Mouse (Mus musculus): Measurements from ENCODE around the gene Fancd2. TPM values are rescaled to one million over a fixed set of nuclear protein-coding genes. Genes with fewer than 3 reads are reported as not detected.

Gene Fancd2
- 1 to 10 TPM in 1 of 2 experiments, under 1 TPM in 1; 0.83 to 1.5 TPM for total RNA-seq (2021)
- long read RNA-seq, experiment 1, partial matches to known transcripts = 0 of 9 reads
- long read RNA-seq, experiment 1, other reads (novel, unspliced or antisense) = 9 of 9 reads
- long read RNA-seq, experiment 2, partial matches to known transcripts = 0 of 8 reads
- long read RNA-seq, experiment 2, other reads (novel, unspliced or antisense) = 8 of 8 reads

DNA sequence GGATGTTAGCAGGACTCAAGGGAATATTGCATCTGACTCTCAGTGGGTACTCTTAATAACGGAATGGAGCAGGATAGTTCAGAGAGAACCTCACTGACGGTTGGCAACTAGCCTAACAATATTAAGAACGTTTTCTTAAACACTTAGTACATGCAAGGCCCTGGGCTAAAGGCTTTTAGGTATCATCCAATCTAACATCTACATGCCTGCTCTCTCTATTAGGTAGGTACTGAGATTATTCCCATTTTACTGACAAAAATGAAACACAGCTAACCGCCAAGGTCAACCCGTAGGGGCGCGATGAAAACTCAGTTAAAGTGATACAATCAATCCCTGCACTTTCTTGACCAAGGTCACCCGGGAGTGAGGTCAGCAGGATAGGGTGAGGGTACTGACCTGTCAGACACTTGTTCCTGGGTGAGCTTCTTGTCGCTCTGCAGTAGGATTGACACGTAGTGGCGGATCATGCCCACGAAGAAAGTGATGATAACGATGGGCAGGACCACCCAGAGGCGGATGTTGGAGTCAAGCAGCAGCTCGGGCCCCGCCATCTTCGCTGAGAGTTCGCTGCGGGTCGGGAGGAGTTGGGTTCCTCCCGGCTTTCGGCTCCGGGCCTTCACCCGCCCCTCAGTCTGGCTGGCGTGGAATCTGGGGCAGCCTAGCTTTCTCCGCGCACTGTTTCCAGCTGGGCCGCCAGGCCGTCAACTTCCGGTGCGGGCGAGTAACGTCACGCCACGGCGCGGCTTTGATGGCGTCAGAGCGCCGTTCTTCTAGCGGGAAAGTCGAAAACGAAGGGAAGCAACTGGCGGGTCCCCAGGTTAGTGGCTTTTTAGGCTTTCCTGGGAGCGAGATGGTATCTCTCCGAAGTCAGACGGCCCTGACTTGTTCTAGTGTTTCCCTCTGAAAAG, at the start of gene Fancd2, which contains the start of gene Emc3:
Fancd2 (plus strand) TSS at position 751 of the 908 bp plus-strand sequence.
Emc3 (minus strand) TSS at position 721 of the 908 bp plus-strand sequence.
- DNase-seq = peak; percentile 90 to 93

DNA sequence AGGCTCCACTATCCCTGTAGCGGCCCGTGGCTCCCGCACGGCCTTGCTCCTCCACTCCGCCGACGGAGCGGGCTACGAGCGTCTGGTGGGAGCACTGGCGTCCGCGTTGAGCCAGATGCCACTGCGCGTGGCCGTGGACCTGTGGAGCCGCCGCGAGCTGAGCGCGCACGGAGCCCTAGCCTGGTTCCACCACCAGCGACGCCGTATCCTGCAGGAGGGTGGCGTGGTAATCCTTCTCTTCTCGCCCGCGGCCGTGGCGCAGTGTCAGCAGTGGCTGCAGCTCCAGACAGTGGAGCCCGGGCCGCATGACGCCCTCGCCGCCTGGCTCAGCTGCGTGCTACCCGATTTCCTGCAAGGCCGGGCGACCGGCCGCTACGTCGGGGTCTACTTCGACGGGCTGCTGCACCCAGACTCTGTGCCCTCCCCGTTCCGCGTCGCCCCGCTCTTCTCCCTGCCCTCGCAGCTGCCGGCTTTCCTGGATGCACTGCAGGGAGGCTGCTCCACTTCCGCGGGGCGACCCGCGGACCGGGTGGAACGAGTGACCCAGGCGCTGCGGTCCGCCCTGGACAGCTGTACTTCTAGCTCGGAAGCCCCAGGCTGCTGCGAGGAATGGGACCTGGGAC, 48.9 kb upstream of the Fancd2 start:
- DNase-seq = peak; percentile 57 to 63

DNA sequence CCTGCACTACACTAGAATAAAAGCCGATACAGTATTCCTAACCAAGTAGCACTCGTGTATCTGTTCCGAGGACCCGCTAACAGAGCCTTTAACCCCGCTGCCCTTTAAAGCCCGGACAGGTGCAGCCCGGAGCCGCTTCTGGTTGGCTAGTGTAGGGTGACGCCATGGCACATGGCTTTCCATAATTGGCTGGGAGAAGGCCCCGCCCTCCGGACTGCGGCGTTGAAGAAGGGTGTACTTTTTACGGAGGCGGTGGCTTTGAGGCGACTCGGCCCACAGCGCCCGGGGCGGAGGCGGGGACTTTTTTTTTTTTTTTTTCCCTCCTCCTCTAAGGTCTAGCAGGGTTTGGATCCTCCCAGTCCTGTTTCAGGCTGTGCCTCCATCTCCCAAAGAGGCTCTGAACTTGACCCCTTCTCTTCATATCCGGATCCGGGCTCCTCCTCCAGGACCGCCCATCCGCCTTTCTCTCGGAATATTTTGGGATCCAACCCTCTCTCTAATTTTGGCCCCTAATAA, 48.3 kb upstream of the Fancd2 start, which contains the start of gene Creld1:
Creld1 (plus strand) TSS at position 198 of the 516 bp plus-strand sequence.
- DNase-seq = peak; percentile 97

DNA sequence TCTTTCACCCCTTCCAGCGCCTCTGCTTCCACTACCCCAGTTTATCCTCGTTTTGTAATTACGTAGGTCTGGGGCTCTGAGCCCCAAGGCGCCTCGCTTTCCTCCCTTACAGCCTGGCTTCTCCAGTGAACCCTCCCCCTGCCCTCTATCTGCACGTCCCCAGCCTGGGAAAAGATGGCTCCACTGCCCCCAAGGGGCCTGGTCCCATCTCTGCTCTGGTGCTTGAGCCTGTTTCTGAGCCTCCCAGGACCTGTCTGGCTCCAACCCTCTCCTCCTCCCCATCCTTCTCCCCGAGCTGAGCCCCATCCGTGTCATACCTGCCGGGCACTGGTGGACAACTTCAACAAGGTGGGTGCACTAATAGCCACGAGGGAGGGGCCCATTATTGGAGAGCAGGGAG, 47.8 kb upstream of the Fancd2 start:
- DNase-seq = peak; percentile 25 to 34

DNA sequence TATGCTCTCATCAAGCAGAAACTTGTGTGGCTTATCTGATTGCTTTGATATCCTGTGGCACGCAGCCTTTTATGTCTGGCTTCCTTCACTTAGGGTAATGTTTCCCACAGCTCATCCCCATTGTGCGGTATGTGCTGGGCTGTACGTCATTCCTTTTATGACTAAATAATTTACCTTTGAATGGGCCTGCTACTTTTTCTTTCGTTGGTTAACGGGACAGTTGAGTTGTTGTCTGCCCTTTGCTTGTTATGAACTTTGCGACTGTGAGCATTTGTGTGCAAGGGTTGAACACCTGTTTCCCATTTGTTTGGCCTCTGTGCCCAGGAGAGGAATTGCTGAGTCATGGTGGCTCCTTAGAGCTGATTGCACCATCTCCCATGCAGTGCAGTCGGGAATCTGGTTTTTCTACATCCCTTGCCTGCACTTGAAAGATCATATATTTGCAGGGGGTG, 44.3 kb upstream of the Fancd2 start:
- DNase-seq = peak in 1 of 2 experiments; percentile 36

DNA sequence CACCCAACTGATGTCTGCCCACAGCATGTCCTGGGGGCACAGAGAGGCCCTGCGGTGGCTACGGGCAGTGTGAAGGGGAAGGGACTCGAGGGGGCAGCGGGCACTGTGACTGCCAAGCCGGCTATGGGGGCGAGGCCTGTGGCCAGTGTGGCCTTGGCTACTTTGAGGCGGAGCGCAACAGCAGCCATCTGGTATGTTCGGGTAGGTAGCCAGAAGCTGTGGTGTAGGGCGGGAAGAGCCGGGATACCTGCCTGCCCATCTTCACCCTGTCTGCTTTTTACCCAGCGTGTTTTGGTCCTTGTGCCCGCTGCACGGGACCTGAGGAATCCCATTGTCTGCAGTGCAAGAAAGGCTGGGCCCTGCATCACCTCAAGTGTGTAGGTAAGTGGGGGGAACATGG, 42.1 kb upstream of the Fancd2 start:
- no peak for DNase-seq

DNA sequence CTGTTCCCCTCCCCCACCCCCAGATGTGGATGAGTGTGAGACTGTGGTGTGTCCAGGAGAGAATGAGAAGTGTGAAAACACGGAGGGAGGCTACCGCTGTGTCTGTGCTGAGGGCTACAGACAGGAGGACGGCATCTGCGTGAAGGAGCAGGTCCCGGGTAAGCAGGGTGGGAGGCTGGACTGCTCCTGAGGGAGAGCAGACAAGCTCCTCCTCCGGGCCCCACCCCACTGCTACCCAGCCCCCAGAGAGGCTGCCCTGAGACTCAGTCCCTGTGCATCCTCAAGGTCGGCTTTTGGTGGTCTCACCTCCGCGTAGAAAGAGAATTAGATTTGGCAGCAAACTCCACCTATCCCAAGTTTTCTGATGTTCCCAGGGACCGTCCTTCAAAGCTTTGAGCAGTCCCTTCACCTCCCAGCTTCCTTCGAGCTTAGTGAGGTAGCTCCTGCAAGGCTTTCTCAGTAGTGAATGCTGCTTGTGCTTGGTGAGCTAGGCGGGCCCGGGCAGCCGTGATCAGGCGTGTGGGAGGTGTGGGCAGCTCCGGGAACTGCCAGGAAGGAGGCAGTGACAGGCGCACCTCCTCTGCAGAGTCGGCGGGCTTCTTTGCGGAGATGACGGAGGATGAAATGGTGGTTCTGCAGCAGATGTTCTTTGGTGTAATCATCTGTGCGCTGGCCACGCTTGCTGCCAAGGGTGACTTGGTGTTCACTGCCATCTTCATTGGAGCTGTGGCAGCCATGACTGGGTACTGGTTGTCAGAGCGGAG, 39.2 kb upstream of the Fancd2 start:
- DNase-seq = no peak

DNA sequence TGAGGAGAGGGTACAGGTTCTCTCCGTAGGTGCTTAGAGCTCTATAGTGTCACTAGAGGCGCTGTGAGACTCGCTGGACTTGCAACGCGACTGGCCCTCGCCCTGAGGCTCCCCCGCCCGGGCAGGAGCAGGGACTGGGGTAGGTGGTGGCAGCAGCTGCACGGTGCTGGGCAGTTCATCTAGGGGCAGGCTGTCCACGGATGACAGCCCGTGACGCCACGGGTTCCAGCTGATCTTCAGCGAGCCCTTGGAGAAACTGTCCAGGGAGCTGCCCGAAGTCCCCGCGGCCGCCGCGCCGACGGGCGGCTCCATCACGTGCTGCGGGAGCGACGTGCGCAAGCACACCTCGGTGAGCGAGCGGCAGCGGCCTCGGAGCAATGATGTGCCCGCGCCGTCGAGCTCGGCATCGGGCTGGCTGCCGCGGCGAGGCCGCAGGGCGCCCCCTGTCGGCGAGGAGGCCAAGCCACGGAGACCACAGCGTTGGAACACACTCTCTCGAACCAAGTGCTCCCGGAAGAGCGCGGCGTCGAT, 37.2 kb upstream of the Fancd2 start:
- peak; percentile 85 to 91 for DNase-seq

DNA sequence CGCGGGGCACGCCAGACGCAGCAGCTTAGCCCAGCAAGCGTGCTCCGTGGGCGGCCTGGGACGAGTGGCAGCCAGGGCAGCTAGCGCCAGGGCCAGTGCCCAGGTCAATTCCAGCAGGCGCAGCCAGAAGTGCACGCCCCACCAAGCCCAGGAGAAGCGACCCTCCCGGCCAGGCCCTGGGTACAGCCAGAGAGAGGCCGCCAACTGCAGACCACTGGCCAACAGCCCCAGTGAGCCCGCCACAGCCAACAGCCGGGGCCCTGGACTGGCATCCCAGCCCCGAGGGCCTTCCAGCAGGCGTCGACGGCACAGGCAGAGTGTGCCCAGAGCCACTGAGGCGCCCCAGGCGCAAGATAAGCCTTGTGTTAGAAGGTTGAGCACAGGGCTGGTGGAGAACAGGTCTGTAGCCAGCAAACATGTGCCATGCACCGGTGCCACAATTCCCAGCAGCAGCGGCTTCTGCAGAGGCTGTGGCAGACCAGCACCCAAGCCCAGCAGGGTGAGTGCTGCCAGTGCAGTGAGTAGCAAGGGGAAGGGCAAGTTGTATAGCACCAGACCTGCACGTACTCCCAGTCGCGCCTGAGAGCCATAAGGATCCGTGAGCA, 36.3 kb upstream of the Fancd2 start:
- no peak for DNase-seq

DNA sequence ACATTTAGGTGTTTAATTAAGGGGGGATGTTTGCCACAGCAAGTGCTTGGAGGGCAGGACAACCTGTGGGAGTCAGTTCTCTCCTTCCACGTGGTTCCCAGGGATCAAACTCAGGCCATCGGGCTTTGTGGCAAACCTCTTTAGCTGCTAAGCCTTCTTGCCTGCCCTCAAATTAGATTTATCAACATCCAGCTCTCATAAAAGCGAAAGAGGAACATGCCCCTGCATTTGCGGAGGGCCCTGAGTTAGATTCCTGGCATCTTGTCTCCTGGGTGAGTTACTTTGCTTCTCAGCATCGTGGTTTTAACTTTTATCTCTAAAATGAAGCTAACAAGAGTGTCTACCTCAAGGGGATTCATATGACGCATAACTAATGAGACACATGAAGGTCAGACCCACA, 32.1 kb upstream of the Fancd2 start:
- DNase-seq = no peak

DNA sequence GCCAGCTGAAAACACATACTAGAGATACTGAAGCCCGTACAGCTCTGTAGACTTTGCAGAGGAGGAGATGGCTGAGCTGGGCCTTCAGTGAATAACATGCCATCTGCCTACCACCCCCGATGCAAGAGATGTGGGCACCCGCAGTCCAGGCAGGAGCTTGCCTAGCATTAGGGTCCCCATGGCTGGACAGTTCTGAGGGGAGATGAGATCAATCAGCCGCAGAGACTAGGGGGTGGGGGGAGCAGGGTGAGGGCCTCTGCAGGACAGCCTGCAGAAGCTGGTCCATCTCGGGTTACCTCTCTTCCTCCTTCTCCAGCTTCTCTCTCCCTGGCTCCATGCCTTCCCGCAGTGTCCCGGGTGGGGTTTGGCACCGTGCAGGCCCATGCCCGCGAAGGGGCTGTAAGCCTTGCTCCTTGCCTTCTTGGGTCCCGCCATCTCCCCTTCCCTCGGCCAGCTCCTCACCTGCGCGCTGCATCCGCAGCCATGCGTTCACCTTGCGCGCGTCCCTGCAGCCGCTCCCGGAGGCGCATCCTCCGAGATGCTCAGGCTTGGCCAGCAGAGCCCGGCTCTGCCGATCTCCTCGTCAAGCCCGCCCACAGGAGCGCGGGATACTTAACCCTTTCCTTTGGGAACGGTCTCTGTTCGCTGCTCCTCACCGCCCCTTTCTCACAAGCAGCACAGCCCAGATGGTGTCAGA, 29.9 kb upstream of the Fancd2 start, which contains the start of gene Prrt3:
Prrt3 (minus strand) TSS at position 544 of the 697 bp plus-strand sequence.
- no peak for DNase-seq

DNA sequence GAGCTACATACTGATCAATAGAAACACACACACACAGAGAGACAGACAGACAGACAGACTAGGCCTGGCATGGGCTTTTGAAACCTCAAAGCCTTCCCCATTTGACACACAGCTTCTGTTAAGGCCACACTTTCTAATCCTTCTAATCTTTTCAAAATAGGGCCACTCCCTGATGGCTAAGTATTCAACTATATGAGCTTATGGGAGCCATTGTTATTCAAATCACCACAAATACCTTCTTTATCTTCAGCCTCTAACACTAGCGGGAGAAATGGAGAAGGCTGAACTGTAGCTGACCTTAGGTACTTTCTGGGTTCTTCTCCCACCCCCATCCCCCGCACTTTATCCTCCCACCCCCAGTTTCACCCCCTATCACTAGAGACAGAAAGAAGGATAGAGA, 28.7 kb upstream of the Fancd2 start:
- DNase-seq = no peak

DNA sequence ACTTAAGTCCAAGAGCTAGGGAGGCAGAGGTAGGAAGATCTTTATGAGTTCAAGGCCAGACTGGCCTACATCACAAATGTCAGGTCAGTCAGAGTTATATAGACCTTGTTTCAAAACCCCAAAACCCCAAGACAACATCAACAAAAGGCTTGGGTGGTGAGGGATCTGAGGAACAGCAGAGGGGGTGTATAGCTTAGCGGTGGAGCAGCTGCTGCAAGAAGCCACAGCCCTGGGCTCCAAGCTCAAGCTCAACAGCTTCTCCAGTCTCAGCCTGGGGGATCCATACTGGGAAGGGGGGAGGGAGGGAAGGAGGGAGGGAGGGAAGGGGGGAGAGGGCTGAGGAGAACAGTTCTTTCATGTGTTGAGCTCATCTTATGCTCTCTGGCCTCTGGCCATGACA, 25.8 kb upstream of the Fancd2 start:
- no peak for DNase-seq

DNA sequence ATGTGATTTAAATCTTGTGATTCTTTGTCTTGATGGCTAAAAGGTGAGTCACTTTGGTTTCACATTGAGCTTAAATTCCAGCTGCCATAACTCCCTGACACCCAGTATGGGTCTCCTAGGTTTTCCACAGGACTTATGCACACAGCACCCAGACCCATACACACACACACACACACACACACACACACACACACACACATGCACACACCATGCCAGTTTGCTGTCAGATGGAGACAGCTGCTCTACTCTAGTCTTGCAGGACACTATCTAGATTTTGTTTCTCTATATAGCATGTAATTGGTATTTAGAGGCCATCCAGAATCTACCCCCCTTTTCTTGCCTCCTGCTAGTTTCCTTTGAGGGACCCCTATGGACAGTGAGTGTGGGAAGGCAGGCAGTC, 24.4 kb upstream of the Fancd2 start:
- no peak for DNase-seq

DNA sequence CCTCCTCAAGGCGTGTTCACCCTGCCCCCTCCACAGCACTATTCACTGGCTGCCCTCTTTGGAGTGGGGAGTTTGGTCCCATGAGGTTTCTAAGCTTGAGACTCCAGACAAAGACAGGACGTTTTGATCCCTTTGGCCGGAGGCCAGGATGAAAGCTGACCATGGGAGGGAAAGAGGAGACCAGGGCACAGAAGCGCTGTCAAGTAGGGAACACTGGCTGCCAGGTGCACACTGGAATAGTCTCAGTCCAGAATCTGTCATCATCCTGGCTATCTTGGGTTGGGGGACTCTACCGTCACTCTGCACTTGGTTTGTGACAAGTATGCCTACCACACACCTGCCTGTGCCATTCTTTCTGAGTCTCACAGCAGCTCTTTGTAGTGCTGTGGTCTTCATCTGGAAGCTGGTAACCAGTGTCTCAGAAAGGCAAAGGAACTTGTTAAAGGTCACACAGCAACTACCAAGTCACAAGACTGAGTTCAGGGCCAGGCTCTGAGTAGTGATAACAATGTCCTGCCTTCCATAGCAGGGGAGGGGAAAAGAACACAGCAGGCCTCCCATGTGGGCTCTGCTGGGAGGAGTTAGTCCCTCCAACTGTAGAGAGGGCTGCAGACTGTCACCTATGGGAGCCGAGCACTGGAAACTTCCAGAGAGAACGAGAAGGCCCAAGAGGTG, 23.1 kb upstream of the Fancd2 start:
- peak in 1 of 2 experiments; percentile 15 for DNase-seq

DNA sequence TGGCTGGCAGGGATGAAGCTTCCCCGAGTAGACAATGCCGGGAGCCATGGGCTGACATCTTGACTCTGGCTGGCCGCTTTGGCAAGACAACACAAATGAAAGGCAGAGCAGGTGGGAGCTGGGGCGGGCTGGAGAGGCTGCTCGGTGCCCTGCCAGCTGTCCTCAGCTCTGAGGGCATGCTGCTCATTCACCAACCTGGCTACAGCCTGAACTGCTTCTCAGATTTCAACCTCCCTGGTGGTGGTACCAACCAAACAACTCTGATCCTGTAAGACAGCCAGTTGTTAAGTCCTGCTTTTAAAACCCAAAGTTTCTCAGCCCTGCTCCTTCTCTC, 22.6 kb upstream of the Fancd2 start:
- DNase-seq = no peak

DNA sequence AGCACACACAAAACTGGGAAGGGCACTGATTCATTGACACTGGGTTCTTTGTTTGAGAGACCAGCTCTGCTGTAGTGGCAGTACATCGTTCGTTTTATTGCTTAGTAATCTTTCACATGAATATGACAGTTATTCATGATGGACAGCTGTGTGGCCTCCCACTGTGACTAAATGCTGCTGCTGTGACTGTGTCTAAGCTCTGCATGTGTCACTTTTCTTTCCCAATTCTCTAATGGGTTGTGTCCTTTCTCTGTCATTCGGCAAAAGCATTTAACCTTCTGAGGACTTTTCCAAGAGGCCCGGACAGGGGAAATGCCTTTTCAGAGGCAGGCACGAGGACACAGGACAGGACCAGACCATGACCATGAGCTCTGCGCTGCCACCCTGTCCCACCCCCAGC, 17.5 kb upstream of the Fancd2 start:
- peak in 1 of 2 experiments; percentile 44 for DNase-seq

DNA sequence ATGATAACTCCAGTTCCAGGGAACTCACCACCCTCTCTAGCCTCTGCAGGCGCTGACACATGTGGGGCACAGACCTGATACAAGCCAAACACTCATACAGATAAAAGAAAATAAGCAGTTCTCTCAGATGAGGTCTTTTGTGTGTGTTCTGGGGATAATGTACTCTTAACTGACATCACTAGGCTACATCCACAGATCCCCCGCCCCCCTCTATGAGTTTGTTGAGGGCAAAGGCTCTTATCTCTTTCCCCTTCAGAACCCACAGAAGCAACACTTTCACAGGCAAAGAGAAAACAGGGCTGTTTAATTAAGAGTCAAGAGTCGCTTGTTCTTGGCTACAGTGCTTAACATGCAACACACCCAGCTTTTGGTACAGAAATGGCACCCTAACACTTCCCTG, 16.9 kb upstream of the Fancd2 start:
- DNase-seq = no peak

DNA sequence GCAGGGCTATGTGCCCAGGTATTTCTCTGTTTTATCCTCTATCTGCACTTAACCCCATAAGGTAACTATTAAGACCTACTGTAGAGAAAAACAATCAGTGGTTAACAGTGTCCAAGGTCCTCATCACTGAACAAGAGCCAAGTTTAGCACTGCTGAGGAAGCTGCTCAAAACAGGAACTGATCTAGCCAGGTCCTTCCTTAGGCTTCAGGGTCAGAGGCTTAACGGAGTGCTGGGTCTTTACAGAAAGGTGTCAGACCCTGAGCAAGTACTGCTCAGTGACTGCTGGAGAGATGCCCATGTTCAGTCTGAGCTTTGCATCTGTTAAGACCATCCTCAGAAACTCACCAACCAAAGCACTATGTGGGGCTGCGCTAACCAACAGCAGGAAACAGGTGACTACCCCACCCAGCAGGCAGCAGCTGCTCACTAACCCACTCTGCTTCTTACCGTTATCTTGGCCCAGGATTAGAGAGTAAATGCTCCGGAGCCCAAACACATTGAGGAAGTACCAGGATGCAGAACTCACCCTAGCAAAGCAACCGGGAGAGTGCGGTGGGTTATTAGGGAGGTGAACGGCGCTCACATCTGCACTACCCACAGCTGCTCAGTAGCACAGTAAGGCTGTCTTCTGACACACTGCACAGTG, 13.9 kb upstream of the Fancd2 start:
- DNase-seq = no peak
